Mouse (Mus musculus) gastrocnemius, postnatal 36 days (tissue): ENCODE data around the gene Nek3. TPM values are rescaled to one million over a fixed set of nuclear protein-coding genes. Genes with fewer than 3 reads are reported as not detected.
A peak's percentile ranks its signal among the peaks of the same experiment; 100 is the strongest.
"Not testable (repeated sequence)": the region's sequence is repeated elsewhere in the genome, so short reads cannot be mapped to it uniquely, and the experiment has no call there.

ENCODE experiments used
- DNase-seq, 2 experiments: peaks; one replicate each; pipeline ENCODE4 v3.0.0; 2022
- intact Hi-C: fragments of 180-260 bp; cut with DNase I; formaldehyde crosslinking; loops from one replicate; pipeline ENCODE4 v1.15.1; 2025
- total RNA-seq, 2 experiments: library from RNA; stranded (reverse); gene quantifications; 2 replicates each; pipeline ENCODE4 v1.2.3; 2021

Gene Nek3
- total RNA-seq, 2 experiments from 2014 or later: 2.3 to 3.3 TPM

DNA sequence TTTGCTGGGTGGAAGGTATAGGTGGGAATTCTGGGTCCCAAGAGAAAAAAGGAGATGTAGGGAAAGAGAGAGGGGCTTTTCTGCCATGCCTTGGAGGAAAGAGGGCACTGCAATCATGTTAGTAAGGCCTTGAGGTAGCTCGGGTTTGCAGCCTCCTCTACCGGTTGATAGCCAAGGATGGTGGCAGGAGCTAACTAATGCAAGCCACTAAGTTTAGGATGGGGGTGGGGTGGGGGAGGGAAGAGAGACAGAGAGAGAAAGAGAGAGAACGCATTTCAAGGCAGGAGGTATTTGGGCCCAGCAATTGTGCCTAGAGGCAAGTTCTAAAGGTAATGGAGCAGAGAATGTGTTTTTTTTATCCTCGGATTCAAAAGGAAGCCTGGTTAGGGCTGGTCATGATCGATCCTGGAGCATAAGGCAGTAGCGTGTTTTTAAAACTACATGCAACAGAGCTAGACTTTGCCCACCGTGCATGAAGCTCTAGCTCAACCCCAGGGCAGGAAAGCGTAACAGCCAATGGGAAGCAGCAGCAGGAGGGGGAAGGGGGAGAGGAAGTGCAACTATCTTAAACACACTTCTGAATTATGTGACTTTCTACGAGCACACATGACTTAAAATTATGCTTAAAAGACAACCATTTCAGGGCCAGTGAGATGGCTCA, 18.4 kb downstream of the Nek3 start:
- intact Hi-C loops: no loop called here
- no peak for DNase-seq

DNA sequence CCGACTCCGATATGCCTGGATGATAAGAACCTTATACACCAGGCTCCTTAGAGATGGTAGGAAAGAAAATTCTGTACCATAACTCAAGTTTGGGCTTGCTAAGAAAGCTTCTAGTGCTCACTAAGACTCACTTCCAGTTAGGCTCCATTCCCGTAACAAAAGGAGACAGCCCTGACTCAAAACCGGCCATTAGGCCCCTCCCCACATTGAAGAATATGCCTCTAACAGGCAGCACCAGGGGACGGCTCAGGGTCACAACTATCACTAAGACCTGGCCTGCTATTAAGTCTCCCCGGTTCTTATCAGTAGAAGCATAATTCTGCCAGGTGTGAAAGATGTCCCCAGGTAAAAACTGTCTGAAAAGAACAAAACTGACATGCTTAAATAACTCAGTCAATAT, 20.4 kb downstream of the Nek3 start:
- intact Hi-C loops: no loop called here
- DNase-seq: no peak

DNA sequence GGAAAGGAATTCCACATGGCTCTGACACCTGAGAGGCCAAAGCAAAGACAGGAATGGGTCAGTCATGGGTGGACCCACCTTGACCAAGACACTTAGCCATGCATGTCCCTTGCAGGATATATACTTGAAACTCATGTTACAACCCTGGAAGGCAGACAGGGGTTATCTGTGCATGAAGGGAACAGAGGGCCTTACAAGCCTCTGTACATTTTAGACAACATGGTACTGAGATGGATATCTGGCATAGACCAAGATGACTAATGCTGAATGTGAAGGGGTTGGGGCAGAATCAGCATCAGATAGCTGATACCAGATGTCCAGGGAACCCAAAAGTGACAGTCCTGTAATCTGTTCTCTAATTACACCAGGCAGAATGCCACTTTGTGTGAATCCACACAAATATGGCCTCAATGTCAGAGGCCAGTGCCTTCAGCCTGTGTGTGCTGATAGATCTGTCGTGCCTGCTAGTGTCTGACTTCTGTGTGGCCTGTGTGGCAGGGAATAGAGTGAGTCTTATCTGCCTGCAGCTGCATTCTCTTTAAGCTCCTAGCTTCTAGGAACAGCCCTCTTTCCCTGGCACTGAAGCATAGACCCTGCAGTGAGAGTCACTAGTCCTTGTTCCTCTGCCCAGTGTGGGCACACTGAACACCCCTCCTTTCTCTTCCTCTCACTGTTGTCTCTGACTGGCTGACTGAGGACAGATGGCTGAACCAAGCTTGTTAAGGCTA, 22.3 kb downstream of the Nek3 start:
- intact Hi-C loops: no loop called here

GRCm38 (mm10) chr8:22142592-22142991, 23.6 kb downstream of the Nek3 start:
- DNase-seq: no peak

More for the DNA sequence above, 22.3 kb downstream of the Nek3 start:
- DNase-seq: no peak

DNA sequence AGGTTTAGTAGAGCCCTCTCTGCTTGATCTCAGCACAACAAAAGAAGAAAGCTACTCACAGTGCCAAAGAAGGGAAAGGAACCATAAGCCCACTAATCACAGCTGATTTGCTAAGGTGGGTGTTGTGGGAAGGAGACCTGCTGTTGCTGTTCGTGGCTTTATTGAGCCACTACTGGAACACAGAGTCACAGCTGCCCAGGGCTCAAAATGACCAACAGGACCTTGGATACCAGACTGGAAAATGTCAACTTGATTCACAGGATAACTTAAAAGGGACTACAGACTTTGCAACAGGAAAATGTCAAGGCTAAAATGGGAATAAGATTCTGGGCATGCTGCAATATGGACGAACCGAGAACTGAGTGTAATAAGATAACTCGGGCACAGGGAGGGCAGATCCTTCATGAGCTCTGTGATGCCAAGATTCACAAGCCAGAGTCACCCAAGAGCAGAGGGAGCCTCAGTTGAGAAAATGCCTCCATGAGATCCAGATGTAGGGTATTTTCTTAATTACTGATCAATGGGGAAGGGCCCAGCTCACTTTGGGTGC, 24.3 kb downstream of the Nek3 start:
- no peak for DNase-seq
- intact Hi-C loops: no loop called here

More at GRCm38 (mm10) chr8:22142592-22142991, 23.6 kb downstream of the Nek3 start:
- intact Hi-C loops: no loop called here

DNA sequence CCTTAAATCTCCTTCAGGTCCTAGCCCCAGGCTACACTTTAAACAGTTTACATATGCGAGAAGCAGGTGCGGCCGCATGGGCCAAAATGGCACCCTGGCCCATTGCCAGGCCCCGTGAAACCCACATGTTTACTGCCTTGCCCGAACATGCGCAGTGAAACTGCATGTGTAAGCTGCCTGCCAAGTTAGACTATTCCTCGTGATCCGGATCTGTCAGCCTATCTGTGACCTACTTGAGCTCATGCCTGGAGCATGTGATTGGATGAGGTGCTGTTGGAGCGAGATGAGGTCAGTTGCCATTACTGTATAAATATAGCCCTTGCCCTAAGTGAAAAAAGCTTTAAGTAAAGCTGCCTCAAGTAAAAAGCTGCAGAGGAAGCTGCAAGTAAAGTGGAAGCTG, 29.8 kb downstream of the Nek3 start:
- DNase-seq: peak; percentile 18 to 31
- intact Hi-C loops: not testable (repeated sequence)

DNA sequence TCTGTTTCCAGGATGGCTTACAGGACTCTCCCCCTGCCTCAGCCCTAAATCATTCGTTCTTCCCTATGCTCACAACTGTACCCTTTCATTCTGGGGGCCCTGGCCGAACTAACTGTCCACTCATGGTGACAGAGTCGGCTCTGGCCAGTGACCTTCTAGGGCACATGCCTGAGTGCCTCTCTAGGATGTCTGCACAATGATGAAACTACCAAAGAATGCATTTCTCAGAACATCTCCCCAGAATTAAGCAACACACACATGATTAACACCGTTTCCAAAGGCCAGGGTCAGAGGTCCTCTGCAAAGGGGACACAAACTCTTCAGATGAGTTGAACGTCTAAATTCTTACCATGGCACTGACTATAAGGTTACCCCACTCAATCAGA, 31.5 kb downstream of the Nek3 start:
- intact Hi-C loops: no loop called here
- DNase-seq: no peak

GRCm38 (mm10) chr8:22134078-22134749, 32.0 kb downstream of the Nek3 start:
- intact Hi-C loops: no loop called here
- no peak for DNase-seq

DNA sequence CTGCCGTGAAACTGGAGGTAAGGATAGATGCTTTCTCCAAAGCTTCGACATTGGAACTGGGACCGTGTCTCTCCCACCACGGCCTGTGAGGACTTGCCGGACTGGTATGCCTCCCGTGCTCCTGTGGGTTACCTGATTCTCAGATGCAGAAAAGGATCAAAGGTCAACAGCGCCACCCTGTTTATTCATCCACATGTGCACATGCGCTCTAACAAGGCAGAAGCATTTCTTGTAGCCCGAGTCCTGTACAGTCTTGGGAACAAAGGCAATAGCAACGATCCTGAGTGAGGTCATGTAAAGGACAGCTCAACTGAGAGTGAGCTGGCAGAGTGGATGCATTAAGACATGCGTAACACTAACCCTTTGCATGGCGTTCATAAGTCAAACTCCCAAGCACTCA, 34.2 kb downstream of the Nek3 start:
- no peak for DNase-seq
- intact Hi-C loops: no loop called here

DNA sequence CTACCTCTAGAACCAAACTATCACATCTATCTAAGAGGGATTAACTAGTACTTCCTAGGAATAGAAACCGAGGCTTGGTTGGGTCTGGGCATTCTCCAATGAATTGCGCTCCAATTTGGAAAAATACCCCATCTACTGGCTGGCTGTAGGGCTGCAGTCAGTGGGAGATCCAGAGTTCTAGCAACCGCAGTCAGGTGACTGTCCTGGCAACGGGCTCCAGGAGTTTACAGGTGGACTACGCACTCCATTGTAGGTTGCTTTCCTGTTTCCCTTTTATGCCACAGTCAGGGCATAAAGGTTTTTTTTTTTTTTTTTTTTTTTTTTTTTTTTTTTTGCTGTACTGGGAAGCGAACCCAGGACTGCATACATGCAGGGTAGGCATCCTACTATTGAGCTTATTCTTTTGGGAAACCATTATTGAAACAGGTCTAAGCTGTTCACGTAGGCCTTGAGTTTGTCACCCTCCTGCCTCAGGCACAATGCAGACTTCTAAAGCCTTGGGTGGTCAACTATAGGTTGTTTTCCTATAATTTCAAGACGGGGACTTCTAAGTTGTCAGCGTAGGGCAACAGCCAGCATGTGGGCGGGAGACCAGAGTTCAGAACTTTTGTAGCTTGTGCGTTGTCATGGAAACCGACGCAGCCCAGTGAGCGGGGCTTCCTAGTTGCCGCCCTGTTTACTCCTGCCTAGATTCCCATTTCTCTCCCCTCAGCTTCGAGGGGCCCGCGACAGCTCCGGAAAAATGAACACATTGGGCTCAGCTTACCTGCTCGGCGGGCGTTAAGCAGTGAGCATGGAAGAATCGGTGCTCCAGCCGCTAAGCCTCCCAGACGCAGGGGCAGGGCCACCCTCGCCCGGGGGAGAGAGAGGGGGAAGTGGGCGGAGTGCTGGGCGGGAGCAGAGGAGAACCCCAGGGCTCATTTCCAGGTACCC, 41.7 kb downstream of the Nek3 start, which contains the start of gene Nek5:
TSS of gene Nek5 (minus strand) at position 834 of the 933 bp plus-strand sequence.
- intact Hi-C loops: no loop called here
- no peak for DNase-seq

DNA sequence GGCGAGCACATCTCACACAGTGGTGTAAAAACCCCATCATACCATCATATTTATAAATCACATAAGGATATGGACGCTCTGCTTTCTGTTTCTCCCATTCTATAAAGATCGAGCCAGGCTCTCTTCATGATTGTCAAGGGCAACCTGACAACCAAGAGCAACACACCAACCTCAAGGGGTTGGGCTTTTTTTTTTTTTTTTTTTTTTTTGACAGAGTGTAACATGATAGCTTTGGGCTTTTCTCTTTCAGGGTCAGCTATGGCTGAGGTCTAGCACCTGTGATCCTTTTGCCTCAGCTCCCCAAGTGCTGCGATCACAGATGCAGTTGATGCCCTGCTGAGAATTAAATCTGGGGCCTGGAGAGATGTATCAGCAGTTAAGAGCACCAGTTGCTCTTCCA, 59.2 kb downstream of the Nek3 start:
- intact Hi-C loops: no loop called here
- DNase-seq: no peak

DNA sequence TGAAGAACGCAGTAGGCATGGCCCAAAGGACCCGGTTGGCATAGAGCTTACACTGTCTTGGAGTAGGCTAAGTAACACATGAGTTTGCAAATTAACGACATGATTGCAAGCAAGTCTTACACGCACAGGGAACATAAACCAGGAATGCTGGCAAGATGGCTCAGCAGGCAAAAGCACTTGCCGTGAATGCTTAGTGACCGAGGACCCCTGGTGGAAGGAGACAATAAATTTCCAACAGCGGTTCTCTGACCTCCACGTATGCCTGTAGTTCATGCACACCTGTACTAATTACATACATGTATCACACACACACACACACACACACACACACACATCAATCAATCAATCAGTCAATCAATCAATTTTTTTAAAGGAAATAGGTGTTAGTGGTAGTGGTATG, 74.7 kb downstream of the Nek3 start:
- intact Hi-C loops: no loop called here
- no peak for DNase-seq

- intact Hi-C loops: no loop called here
- DNase-seq: no peak
These were observed 77.0 kb downstream of the Nek3 start for GRCm38 (mm10) chr8:22089226-22089625.

DNA sequence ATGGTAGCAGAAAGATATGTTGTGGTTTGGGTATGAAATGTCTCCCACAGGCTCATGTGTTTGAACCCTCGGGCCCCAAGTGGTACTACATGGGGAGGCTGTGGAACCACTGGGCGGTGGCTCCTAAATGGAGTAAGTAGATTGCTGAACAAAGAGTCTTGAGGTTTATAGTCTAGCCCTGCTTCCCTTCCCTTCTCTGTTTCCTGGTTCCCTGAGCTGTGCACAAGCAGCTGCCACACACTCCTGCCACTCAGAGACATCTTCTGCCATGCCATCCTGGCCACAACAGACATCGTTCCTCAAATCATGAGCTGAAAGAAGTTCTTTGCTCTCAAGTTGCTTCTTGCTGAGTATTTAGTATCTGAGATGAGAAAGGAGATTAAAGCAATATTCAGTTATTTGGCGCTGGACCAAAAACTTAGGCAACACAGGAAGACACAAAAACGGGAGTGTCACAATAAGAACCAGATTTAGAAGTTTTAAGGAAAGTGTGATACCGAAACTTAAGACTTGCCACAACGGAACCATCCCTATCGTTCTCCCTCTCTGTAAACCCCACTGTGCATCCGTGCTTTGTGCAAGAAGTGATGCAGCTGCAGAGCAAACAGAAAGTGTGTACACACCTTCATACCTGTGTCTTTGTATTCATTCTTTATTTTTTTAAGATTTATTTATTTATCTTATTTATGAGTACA, 86.8 kb downstream of the Nek3 start:
- intact Hi-C loops: no loop called here

More for the DNA sequence above, 86.8 kb downstream of the Nek3 start:
- no peak for DNase-seq

Other genes starting within 250 kb of the Nek3 start
- not detected for gene Defb15, start 233.7 kb downstream of the Nek3 start, total RNA-seq
- not detected for gene Defb35, start 228.1 kb downstream of the Nek3 start, total RNA-seq
- gene Defb13, start 219.7 kb downstream of the Nek3 start, total RNA-seq: not detected
- not detected for gene Fam90a1a, start 207.7 kb downstream of the Nek3 start, total RNA-seq
- not detected for gene Ccdc70, start 196.7 kb downstream of the Nek3 start, total RNA-seq
- under 1 TPM in 1 of 2 experiments, not detected in 1; 0.05 TPM for gene Atp7b, start 106.1 kb downstream of the Nek3 start, total RNA-seq
- 1 to 10 TPM; 4.9 to 6.6 TPM for gene Alg11, start 105.7 kb downstream of the Nek3 start, total RNA-seq
- gene Nek5, start 41.4 kb downstream of the Nek3 start, total RNA-seq: under 1 TPM; 0.13 to 0.30 TPM
- under 1 TPM; 0.52 to 0.64 TPM for gene Ckap2, start 19.4 kb upstream of the Nek3 start, total RNA-seq
- gene Vps36, start 26.4 kb upstream of the Nek3 start, total RNA-seq: 10 to 100 TPM; 27.2 to 31.3 TPM
- gene Thsd1, start 60.9 kb upstream of the Nek3 start, total RNA-seq: 1 to 10 TPM; 1.5 to 1.7 TPM
- gene Tpte, start 117.0 kb upstream of the Nek3 start, total RNA-seq: not detected
- 10 to 100 TPM in 1 of 2 experiments, 1 to 10 TPM in 1; 9.8 to 10.6 TPM for gene Slc25a15, start 232.2 kb upstream of the Nek3 start, total RNA-seq
- gene Mrps31, start 244.9 kb upstream of the Nek3 start, total RNA-seq: 10 to 100 TPM; 26.9 to 32.0 TPM